ENCODE assay signal across 13 mouse cellular contexts in the genomic region with DNA sequence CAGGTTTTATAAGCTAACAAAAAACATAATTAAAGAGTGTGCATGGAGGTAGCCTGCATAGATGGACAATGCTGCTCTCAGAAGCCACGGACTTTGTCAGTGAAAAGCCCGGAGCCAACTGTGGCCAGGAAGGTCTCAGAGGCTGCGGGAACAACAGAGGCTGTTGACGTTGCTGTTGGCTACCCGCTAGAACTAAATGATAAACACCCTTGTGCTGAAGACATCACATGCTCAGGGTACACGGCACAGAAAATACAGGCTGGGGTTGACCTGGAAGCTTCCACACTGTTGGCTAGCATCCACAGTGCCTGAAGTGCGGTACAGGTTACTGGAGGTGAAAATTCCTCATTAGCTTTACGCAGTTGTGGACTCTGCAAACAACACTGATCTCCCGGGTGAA.
"Had no signal": no experiment of that assay in that cellular context is flagged by ENCODE, and none has a peak within 500 bp of the region (broad histone marks: within the 10 kb centered on the region; RNA-seq: fewer than 3 reads in every experiment).

No protein-coding gene starts in this region.

- DNase-seq: lung, adult 2 months; lung, postnatal 36 days; right cerebral cortex, postnatal 14 days; thymus, adult 2 months; thymus, postnatal 25 days had no signal

- ATAC-seq: lung, postnatal 0 days; midbrain, embryonic 13.5 days had no signal

- H3K4me1 ChIP-seq: limb, embryonic 10.5 days; liver, embryonic 15.5 days; midbrain, embryonic 13.5 days; stomach, embryonic 15.5 days had no signal

- H3K4me3 ChIP-seq: layer of hippocampus, adult 2 months; limb, embryonic 10.5 days; liver, embryonic 15.5 days; midbrain, embryonic 13.5 days; stomach, embryonic 15.5 days had no signal

- H3K9me3 ChIP-seq: limb, embryonic 10.5 days; liver, embryonic 15.5 days; midbrain, embryonic 13.5 days; stomach, embryonic 15.5 days had no signal

- H3K27me3 ChIP-seq: liver, embryonic 15.5 days; midbrain, embryonic 13.5 days; stomach, embryonic 15.5 days had no signal

- H3K4me2 ChIP-seq: liver, embryonic 11.5 days; liver, embryonic 15.5 days; midbrain, embryonic 13.5 days; stomach, embryonic 15.5 days had no signal

- H3K9ac ChIP-seq: liver, embryonic 15.5 days; midbrain, embryonic 13.5 days; stomach, embryonic 15.5 days had no signal

- H3K36me3 ChIP-seq: limb, embryonic 10.5 days; liver, embryonic 15.5 days; midbrain, embryonic 13.5 days; stomach, embryonic 15.5 days had no signal

- H3K27ac ChIP-seq: kidney, postnatal 0 days; layer of hippocampus, adult 2 months; limb, embryonic 10.5 days; liver, embryonic 15.5 days; midbrain, embryonic 13.5 days; stomach, embryonic 15.5 days had no signal
